Mouse (Mus musculus) spleen, postnatal 10 days (tissue): ENCODE measurements around the gene Gm28048.

Experiments
- DNase-seq, 2 experiments: peaks; one replicate each; pipeline ENCODE4 v3.0.0; 2021 to 2022; ENCODE audit warnings: low spot score in 2 of 2

Gm28048 gene

DNA sequence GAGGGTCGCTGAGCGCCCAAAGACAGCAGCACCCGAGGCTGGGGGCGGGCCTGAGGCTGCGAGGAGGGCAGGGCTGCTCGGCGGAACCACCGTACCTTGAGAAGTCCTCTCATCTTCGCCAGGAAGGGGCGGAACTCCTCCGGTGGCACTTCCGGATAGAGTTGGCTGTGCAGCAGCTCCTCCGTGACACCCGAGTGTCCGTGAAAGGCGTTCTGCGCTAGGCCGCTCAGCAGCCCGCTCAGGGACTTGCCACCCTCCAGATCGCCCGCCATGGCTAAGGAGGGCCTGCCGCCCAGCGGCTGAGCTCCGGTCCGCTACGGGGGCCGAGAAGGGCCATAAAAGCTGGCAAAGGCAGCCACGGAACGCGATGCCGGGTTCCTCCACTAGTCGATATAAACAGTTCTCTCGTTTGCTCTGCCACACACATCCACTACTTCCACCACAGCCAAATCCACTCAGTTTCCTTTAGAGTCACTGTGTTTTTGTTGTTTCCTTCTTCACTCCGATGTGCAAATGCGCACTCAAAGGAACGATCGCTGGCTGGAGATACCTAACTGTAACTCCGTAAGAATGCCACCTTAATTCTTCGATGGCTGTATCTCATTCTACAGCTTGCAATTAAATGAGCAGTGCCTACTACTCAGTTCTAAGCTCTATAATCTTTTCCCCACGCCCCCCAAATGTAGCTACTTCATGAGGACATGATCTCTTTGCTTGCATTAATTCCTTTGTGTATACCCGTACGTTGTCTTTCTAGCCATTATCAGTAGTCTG is at the start of gene Gm28048, which contains the start of gene Commd1:
Gm28048 (minus strand) TSS at position 107 of the 774 bp plus-strand sequence.
Commd1 (minus strand) TSS at position 399 of the 774 bp plus-strand sequence.
- DNase-seq: peak; percentile 99

- no peak for DNase-seq
Measured at GRCm38 (mm10) chr11:23029399-23029798, 47.5 kb upstream of the Gm28048 start.

DNA sequence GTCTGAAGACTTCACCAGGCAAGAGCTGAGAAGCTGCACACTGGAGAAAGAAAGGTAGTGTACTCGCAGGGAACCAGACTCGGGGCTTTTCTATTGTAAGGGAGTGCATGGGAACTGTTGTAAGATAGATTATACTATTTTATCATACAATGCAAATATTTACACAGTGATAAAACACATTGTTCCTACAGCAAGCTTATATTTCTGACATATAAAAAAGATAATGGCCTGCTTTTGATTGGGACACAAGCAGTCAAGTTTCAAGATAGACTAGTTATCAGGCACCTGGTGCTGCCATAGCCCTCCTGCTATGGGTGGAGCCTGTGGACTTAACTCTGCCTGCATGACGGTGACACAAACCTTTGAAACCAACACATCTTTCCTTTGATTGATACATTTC is 47.1 kb upstream of the Gm28048 start:
- DNase-seq: no peak

- no peak for DNase-seq
Measured at GRCm38 (mm10) chr11:23024169-23024568, 42.3 kb upstream of the Gm28048 start.

DNA sequence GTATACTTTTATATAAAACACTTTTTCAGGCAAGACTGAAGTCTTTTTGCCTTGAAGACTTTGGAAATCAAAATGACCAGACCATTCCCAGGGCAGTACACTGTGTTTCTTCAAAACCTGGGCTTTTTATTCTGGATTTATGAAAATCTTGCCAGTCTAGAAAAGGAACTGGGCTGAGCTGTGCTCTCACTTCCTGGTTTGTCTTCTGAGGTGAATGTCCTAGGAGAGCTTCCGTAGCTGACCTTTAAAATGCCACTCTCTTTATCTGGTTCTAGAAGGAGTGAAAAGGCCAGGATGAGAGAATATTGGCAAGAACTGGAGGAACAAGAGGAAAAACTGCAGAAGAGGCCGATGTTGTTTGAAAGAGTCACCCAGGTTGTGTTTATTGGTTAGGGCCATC is 41.3 kb upstream of the Gm28048 start:
- DNase-seq: no peak

- DNase-seq: no peak
Measured at GRCm38 (mm10) chr11:23020841-23021240, 39.0 kb upstream of the Gm28048 start.

- no peak for DNase-seq
Measured at GRCm38 (mm10) chr11:23020116-23020770, 38.4 kb upstream of the Gm28048 start.

- no peak for DNase-seq
Measured at GRCm38 (mm10) chr11:23017943-23018342, 36.1 kb upstream of the Gm28048 start.

GRCm38 (mm10) chr11:23014996-23015395 is 33.1 kb upstream of the Gm28048 start:
- no peak for DNase-seq

- peak in 1 of 2 experiments; percentile 33 for DNase-seq
Measured at GRCm38 (mm10) chr11:23013580-23014294, 31.8 kb upstream of the Gm28048 start.

GRCm38 (mm10) chr11:23013096-23013495 is 31.2 kb upstream of the Gm28048 start:
- no peak for DNase-seq

DNA sequence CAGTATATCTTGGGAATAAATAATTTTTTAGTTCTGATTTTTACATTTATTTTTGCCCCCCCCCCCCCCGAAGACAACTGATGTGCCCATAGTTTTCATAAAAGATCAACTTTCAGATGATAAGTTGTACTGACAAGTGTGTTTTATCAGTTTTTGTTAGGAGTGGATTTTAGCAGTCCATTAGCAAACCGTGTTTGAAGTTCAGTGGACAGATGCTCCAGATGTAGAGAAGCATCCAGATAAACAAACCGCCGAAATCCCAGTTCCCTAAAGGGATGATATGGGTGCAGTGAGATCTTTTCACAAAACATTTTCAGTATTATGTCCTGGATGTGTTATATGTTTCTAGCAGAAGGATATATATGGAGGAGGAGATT is 26.9 kb upstream of the Gm28048 start:
- DNase-seq: no peak

DNA sequence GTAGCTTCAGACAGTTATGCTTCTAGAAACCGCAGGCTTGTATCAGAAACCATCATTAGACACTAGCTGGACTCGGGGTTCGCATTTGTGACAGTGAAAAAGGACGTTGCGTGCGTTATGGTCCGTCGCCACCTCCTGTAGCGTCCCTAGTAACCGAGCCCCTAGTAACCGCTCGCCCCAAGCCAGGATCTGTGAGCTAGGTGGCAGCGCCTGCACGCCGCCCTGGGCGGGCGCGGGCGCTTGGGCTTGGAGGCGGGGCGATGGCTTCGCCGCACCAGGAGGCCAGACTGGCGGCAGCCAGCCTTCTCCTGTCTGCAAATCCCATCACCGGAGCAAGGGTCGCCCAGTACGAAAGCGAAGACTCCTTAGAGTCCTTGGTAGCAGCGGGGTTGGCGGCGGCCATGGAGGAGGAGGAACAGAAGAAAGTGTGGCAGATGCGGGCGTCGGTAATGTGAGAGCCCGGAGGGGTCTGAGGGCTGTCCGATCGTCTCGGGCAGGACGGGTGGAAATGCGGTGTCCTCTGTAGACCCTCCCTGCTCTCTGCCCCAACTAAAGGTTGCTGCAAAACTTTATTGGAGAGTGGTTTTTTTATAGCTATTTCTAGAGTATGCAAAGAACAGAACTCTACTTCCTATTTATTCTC is 26.4 kb upstream of the Gm28048 start:
- DNase-seq: peak; percentile 81 to 86

DNA sequence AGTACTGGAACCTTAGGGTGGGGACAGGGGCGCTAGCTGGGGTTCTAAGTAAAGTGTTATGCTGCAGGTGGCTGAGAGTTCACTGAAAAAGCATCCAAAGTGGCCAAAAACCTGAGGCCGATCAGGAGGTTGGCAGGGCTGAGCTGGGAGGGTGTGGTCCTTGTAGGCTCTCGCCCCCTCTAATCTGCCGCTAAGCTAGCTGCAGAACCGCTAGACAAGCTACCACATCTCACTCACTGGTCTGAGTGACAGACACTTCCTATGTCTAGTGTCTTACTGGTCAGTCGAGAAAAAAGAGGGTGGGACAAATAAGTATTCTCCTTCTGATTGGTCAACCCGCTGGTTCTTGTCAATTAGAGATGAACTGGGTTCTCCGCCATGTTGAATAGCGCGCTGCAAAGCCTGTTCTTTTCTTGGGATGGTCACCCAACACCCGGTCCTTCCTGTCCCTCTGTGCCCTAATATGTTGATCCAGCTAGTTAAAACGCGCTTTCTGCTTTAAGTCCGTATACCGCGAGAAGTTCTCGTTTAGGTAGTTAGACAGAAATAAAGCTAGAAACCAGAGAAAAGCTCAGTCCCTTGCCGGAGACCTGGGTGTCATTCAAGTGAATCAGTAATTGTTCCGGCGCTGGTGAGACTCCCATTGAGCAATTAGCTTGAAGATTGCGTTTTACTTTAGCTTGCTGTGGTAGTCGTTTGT is 25.7 kb upstream of the Gm28048 start, which contains the start of gene Fam161a:
Fam161a (plus strand) TSS at position 51 of the 700 bp plus-strand sequence.
- peak; percentile 70 to 75 for DNase-seq

- no peak for DNase-seq
Measured at GRCm38 (mm10) chr11:23007166-23007480, 25.2 kb upstream of the Gm28048 start.

GRCm38 (mm10) chr11:23005276-23005675 is 23.4 kb upstream of the Gm28048 start:
- DNase-seq: no peak

GRCm38 (mm10) chr11:22998308-22998707 is 16.4 kb upstream of the Gm28048 start:
- no peak for DNase-seq

DNA sequence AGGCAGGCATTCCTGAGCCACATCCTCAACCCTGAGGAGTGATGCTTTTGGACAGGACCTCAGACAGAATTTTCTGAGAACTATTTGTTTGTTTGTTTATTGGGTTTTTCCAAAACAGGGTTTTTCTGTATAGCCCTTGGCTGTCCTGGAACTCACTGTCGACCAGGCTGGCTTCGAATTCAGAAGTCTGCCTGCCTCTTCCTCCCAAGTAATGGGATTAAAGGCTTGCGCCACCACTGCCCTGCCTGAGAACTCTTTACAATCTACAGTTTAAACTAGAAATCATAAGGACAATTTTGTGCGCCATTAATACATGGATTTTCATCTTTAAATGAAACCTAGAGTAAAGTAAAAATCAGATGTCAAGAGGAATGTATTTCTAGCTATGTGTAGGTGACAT is 13.6 kb upstream of the Gm28048 start:
- no peak for DNase-seq

- DNase-seq: no peak
Measured at GRCm38 (mm10) chr11:22994271-22994670, 12.4 kb upstream of the Gm28048 start.

DNA sequence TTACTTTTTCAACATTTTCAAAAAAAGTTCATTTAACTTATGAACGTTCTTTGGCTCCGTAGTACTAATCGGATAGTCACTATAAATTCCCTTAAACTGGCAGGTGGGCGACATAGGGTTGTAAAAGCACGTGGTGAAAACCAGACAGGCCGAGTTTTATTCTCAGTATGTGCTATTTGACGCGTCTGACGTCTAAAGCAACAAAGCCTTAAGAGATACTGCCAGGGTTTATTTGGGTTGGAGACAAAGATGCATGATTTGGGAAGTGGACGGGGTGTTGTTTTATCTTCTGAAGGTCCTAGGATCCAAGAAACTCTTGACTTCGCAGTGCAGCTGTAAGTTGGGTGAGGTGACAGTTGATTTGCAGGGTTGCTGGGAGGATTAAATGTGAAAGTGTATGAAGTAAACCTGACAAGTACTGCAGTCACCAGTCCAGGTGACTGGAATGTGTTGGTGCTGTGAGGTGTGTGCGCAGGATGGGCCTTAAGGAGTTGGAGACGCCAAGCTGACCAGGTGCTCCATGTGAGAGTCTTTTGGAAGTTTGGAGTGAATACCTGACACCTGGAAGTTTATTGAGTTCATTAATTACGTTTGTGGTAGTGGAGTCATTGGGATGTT is 9.4 kb upstream of the Gm28048 start:
- no peak for DNase-seq
